Mouse (Mus musculus) bone marrow macrophage, adult 2 months (primary cell): ENCODE data around the gene Tbxas1.

Experiments used
- CTCF ChIP-seq: IDR thresholded peaks from 2 replicates; pipeline ENCODE4 v1.5.1; 2012; ENCODE audit warnings: low read depth, mild to moderate bottlenecking, low read length, moderate library complexity
- POLR2A ChIP-seq: IDR thresholded peaks from 2 replicates; pipeline ENCODE4 v1.6.1; 2012; ENCODE audit warnings: mild to moderate bottlenecking, low read depth, low read length, borderline replicate concordance

DNA sequence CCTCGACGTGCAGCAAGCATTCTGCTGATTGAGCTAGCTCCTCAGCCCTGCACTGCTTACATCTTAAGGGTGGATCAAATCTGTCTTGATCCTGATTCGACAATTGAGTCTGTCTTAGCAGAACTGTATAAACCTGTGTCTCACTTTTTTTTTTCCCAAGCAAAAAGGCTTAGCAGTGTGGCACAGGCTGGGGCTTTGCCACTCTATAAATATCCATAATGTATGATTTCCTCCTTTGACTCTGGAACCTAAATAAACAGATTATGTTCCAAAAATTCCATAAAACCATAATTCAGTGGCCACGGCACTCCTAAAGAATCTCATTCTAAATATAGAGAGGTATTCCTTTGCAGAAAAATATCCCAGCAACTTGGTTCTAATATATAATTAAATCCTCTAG, 122.6 kb downstream of the Tbxas1 start:
- TF ChIP-seq POLR2A (no peak), CTCF (no peak)
